Mouse (Mus musculus) cerebellum, adult (tissue): Measurements from ENCODE around the gene Cck.
A peak's percentile ranks its signal among the peaks of the same experiment; 100 is the strongest.
"Not testable (repeated sequence)": the region's sequence is repeated elsewhere in the genome, so short reads cannot be mapped to it uniquely, and the experiment has no call there.

Experiments used
- ATAC-seq: cut with Nextera tagmentation; 2 replicates; pipeline ENCODE4 v1.9.2; 2017; ENCODE audit warnings: mild to moderate bottlenecking, moderate library complexity, mixed read lengths; ENCODE audit not compliant: insufficient number of reproducible peaks, low FRiP score, low TSS enrichment

Cck gene

DNA sequence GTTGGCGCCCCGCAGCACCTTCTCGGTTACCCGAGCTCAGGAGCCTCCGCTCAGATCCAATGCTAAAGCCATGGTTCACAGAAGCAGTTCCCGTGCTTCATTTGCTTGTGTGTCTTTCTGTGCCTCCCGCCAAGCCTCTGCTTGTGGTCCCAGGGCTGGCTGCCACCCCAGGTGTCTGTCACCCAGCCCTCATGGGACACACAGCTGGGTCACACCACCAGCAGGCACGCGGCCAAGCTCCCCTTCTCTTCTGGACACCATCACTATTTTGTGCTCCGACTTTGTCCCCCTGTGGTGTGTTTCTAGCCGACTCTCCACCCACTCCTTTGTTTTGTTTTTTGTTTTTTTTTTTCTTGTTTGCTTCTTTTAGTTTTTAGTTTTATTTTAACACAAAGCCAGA, 28.0 kb downstream of the Cck start:
- no peak for ATAC-seq

DNA sequence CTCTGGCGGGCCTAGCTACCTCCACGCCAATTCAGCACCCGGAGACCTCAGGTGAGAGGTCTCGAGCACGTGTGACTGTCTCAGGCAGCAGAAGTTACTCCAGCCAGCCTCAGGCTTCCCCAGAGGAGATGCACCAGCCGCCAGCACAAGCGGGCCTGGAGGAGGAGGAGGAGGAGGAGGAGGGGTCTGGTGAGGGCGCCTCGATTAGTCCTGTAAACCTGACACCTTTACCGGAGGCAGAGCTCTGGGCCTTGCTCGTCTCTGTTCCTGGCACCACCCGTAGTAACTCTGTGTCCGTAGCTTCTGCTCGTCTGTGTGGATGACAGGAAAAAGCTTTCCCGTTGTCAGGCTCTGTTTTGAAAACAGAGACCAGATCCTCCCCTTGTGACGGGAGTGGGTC, 35.0 kb downstream of the Cck start:
- ATAC-seq: no peak

DNA sequence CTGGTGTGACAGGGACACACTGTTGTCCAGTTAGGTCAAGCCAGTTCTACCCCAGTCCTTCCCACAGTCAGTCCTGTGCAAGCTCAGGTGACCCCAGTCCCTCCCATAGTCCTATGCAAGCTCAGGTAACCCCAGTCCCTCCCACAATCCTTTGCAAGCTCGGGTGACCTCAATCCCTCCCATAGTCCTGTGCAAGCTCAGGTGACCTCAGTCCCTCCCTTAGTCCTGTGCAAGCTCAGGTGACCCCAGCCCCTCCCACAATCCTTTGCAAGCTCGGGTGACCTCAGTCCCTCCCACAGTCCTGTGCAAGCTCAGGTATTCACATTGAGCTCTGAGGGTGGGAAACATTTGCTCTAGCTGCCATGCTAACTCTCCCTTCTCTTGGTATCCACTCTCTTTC, 35.5 kb downstream of the Cck start:
- ATAC-seq: no peak

DNA sequence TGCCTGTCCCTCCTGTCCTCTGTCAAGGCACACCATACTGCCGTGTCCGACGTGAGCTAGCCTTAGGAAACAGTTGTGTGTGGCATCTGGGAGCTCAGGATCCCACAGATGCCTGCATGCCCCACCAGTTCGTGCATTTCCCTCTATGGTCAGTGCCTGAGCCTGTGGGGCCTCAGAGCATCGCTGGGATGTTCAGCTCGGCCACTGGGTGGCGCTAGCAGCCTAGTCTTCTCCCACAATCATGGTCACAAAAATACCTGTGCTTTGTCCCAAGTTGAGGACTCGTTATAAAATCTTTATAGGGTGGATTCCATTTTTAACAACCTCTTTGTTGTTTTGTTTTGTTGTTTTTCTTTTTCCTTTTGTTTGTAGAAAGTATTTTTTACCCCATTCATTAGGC, 37.0 kb downstream of the Cck start:
- ATAC-seq: no peak

DNA sequence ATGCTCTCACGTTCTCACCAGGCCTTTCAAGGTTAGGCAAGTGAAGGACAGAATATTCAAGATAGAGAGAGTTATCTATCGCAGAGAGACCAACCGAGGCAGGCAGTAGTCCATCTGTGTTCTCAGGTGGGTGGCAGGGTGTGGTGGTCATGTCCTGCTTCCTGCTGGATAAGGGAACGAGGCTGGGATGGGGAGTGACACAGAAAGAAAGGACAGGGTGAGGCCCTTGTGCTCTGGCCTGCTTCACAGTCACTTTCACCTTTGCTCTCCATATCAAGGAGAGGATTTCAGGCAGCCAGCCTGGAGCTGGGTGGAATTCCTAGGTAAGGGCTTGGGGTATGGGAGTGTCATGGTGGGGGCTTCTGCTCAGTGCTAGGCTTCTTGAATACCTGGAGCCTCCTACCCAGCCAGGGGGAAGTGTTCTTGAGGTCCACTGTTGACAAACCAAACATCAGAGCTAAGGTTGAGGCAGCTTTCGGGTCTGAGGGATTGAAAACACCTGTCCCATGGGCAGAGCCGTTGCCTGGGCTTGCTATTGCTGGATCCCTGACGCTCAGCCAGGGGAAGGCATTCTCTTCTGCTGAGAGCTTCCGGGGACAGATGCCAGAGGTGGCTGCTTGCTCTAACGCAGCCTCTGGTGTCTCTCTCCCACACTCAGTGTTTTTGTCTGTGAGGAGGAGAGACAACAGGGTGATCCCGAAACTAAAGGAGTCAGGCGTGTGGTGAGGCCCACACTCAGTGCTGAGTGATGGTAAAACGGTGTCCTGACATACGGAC, 38.6 kb downstream of the Cck start:
- ATAC-seq: no peak

DNA sequence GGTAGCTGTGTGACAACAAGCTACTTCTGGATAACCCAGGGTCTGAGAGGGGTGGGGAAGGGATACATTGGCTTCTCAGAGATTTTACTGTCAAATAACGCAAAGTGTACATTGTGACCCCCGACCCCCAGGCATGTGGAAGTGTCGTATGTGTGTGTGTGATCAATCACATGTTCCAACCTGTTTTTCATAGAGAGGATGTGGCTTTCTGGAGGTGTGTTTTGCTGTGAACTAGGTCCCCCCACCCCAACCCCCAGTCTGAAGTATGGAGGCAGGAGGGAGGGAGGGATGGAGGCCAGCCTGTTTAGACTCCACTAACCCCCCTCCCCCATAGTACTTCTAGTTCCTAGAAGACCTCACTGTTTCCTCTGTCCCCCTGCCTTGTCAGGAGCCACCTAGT, 40.6 kb downstream of the Cck start:
- ATAC-seq: no peak

DNA sequence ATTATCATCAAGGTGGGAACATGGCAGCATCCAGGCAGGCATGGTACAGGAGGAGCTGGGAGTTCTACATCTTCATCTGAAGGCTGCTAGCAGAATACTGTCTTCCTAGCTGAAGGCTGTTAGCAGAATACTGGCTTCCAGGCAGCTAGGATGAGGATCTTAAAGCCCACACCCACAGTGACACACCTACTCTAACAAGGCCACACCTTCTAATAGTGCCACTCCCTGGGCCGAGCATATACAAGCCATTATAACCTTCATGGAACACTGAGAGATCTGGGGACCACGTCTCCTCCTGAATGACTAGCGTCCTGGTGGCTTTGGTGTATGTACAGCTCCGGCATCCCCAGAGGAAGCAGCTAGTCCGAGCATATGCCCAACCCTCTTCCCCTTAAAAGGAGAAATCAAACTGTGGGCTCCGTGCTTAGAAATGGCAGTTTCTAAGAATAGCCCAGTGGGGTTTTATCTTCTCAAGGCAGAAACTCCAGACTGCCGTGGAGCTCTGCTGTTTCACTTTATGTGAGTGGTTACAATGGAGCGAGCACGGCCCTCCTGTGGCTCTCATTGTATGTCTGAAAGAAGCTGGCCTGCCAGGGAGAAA, 43.1 kb downstream of the Cck start:
- ATAC-seq: not testable (repeated sequence)

DNA sequence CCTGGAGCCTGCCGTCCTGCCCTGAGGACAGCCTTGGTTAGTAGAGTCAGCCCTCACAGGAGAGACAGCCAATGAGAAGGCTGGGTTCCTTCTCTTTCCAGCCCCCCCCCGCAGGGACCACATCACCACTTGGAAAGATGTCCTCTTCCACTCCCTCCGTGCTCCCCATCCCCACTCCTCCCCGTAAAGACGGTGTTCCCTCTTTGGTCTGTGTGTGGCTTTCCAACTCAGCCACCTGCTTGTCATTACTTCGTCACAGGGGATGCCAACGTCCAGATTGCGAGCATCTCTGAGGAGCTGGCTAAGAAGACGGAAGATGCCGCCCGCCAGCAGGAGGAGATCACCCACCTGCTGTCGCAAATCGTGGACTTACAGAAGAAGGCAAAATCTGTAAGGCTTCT, 49.1 kb downstream of the Cck start:
- ATAC-seq: no peak

DNA sequence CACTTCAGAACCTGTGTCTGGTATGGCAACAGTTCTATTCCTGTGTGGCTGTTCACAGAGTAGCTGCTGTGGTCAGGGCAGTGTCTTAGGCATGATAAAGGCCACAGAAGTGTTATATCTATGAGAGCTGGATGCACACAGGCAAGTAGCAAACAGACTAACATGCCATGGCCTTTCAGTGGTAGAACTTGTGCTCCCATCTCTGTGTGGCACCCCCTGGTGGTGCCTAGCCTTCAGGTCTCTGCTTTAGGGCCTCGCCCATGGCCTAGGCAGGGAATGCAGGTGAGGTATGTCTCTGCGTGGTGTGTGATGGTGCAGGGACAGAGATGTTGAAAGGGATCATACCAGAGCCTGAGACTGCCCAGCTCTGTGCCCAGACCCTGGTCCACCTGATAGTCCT, 50.1 kb downstream of the Cck start:
- ATAC-seq: no peak

DNA sequence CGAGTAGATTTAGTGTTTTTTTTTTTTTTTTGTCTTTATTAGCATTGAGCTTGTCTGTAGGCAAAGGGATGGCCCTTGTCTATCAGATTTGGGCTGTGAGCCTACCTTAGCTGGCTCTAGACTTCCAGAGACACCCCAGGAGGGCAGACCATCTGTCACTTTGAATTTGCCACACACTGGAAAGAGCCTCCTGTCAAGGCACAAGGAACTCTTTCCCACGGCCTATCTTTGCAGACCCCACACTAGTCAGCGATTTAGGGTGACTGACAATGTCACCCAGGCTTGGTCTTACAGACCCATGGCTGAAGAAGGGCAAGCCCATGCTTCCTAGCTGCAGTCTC, 51.2 kb downstream of the Cck start:
- peak; percentile 71; the same call in 1 of the 2 replicates for ATAC-seq

DNA sequence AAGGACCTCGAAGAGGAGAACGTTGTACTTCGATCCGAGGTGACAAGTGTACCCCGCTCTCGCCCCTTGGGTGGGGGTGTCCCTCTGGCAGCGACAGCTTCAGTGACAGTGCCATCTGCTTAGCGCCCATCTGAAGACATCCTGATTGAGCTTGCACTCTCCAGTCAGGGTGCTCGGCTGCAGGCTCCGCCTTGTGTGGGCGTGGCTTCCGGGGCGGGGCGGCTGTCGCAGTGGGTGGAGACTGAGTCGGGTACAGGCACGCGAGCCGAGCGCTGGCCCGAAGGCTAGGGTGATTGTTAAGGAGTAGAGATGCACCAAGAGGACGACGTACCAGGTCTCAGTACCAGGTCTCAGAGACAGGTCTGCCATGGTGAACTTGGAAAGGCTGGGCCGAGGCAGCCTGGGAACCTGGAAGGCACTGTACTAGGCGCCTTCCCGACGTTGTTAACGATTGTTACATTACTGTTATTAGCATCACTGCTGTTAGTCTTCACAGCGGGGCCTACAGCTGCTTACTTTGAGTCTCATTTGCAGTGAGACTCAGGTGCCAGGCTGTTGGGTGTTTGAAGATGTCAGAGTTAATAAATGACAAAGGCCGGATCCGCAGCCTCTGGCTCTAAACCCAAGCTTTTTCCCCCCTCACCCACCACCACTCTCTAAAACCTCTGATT, 51.7 kb downstream of the Cck start:
- ATAC-seq: no peak

DNA sequence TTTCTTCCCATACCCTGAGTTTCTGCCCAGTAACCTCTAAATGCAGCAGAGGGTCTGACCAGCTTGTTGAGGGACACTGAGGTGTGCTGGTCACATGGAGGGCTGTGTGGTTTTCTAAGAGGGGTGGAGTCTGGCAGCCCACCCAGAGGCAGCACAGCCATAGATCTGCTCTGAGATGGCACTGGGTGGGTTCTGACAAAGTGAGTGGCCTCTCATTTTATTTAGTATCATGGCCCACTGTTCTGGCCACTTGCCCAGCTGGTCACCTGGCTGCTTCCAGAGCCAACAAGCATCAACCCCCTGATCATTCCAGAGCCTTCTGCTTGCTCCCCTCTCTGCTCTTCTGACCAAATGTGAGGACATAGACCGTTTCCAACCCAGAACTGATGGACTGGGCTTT, 53.3 kb downstream of the Cck start:
- no peak for ATAC-seq
